Mouse (Mus musculus) intestine, embryonic 16.5 days (tissue): ENCODE results near the gene Hist1h1t. TPM values are rescaled to one million over a fixed set of nuclear protein-coding genes. Genes with fewer than 3 reads are reported as not detected.

Experiments used
- ATAC-seq: fragments of 200-750 bp; cut with Nextera tagmentation; 2 replicates; pipeline ENCODE4 v1.8.0; 2017; ENCODE audit warnings: moderate TSS enrichment, moderate library complexity
- H3K27ac ChIP-seq: fragments of 300-500 bp; sonication (generic); 2 replicates; pipeline ENCODE4 v1.5.1; 2014; ENCODE audit warnings: mild to moderate bottlenecking, low read length
- H3K27me3 ChIP-seq: fragments of 300-500 bp; sonication (generic); replicated peaks from 2 replicates; pipeline ENCODE4 v1.6.1; 2014; ENCODE audit warnings: low read length, control low read depth, mixed read lengths; ENCODE audit not compliant: control insufficient read depth, insufficient read depth
- H3K36me3 ChIP-seq: fragments of 300-500 bp; sonication (generic); 2 replicates; pipeline ENCODE4 v1.6.1; 2014; ENCODE audit warnings: low read length, control low read depth; ENCODE audit not compliant: control insufficient read depth, insufficient read depth
- H3K4me1 ChIP-seq: fragments of 300-500 bp; sonication (generic); 2 replicates; pipeline ENCODE4 v1.6.1; 2014; ENCODE audit warnings: low read length, control low read depth, mixed read lengths; ENCODE audit not compliant: control insufficient read depth, insufficient read depth
- H3K4me2 ChIP-seq: fragments of 300-500 bp; sonication (generic); 2 replicates; pipeline ENCODE4 v1.6.1; 2014; ENCODE audit warnings: low read depth, low read length, control low read depth
- H3K4me3 ChIP-seq: fragments of 300-500 bp; sonication (generic); 2 replicates; pipeline ENCODE4 v1.5.1; 2014; ENCODE audit warnings: mild to moderate bottlenecking, low read length
- H3K9ac ChIP-seq: fragments of 300-500 bp; sonication (generic); 2 replicates; pipeline ENCODE4 v1.6.1; 2014; ENCODE audit warnings: low read depth, low read length
- H3K9me3 ChIP-seq: fragments of 300-500 bp; sonication (generic); 2 replicates; pipeline ENCODE4 v1.6.1; 2016; ENCODE audit warnings: low read length, control low read depth; ENCODE audit not compliant: control insufficient read depth
- WGBS: fragments of 180-500 bp; shearing (Covaris S2); extraction: QIAGEN DNeasy Blood & Tissue Kit; methylation state at CpG from one replicate; pipeline ENCODE4 v1.1.7; 2014; 5-methylcytosine and 5-hydroxymethylcytosine counted together
- polyA plus RNA-seq: library from polyadenylated mRNA; unstranded; fragments of >200 nt; fragmentation: Nextera tagmentation; extraction: Ambion mirVana; gene quantifications from 2 replicates; pipeline ENCODE4 v1.2.1, GENCODE M21; 2015

Gene Hist1h1t
- polyA plus RNA-seq, 1 experiment from 2014 or later: 0.15 TPM

DNA sequence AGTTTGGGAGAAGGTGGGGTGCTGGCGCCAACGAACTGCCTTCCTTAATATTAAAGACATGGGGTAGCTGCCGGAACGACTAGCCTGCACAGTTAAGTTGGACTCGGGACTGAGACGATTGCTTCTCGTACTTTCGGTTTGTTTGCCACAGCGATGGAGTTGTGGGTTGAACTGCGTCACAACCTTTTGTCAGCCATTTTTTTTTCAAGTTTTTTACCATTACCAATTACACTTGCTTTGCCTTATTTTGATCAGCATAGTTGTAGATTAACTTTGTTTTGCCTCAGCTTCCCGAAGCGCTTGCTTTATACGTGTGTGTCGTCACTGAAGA is 44.3 kb downstream of the Hist1h1t start:
- no peak for ATAC-seq

DNA sequence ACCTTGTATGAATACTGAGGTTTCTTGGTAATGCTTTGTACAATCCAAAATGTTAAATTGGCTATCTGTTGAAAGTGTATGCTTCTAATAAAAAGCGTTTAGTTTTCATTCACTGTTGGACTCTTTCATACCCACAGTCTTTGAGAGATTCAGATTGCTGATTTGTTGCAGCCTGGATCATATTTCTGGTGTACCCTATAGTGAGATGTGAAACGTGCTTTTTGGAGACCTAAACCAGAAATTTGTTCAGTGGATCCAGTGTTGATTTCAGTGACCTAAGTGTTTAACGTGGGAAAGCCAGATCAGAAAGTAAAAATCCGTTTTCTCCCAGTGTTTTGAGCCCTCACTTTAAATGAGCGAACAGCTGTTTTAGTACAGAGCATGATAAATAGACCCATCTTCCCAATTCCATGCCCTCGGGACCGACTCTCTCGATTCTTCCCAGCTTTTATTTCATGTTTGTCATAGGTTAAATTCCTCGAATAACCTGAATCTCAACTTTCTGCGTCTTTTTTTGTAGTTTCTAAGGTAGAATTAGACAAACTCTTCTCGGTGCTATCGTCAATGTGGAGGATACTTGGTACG is 44.7 kb downstream of the Hist1h1t start:
- Histone ChIP-seq H3K9ac (peak overlapping the region; percentile 94), H3K27me3 (no peaks in the 10 kb centered on the region), H3K4me3 (peak overlapping the region; percentile 61), H3K27ac (peak overlapping the region; percentile 99), H3K9me3 (no peaks in the 10 kb centered on the region), H3K4me1 (peaks cover 5% of the 10 kb centered on the region), H3K36me3 (no peaks in the 10 kb centered on the region), H3K4me2 (peak overlapping the region; percentile 91)
- 15% methylated on average over 13 of the region's 13 CpGs for WGBS
- no peak for ATAC-seq

More for the DNA sequence above, 44.3 kb downstream of the Hist1h1t start:
- WGBS: under 1% methylated on average over 14 of the region's 14 CpGs
- H3K36me3 ChIP-seq: no peaks in the 10 kb centered on the region
- H3K27ac ChIP-seq: peak overlapping the region; percentile 99
- no peaks in the 10 kb centered on the region for H3K9me3 ChIP-seq
- peaks cover 5% of the 10 kb centered on the region for H3K4me1 ChIP-seq
- H3K4me2 ChIP-seq: peak overlapping the region; percentile 91
- H3K4me3 ChIP-seq: peak overlapping the region; percentile 61
- H3K27me3 ChIP-seq: no peaks in the 10 kb centered on the region
- H3K9ac ChIP-seq: peak overlapping the region; percentile 94

GRCm38 (mm10) chr13:23740910-23741309 is 45.3 kb downstream of the Hist1h1t start:
- ATAC-seq: no peak
- Histone ChIP-seq H3K9me3 (no peaks in the 10 kb centered on the region), H3K4me3 (peak overlapping the region; percentile 61; the same call in 1 of the 2 replicates), H3K9ac (no peak overlapping the region), H3K4me2 (peak overlapping the region; percentile 91), H3K36me3 (no peaks in the 10 kb centered on the region), H3K27me3 (no peaks in the 10 kb centered on the region), H3K27ac (no peak overlapping the region), H3K4me1 (peaks cover 5% of the 10 kb centered on the region)
- WGBS: 70% methylated on average over 5 of the region's 5 CpGs

GRCm38 (mm10) chr13:23742007-23742406 is 46.4 kb downstream of the Hist1h1t start:
- no peak overlapping the region for H3K4me3 ChIP-seq
- peaks cover 6% of the 10 kb centered on the region for H3K4me1 ChIP-seq
- no peak overlapping the region for H3K4me2 ChIP-seq
- no peaks in the 10 kb centered on the region for H3K36me3 ChIP-seq
- no peak for ATAC-seq
- no peak overlapping the region; the same call in 1 of the 2 replicates for H3K9ac ChIP-seq
- peak overlapping the region; percentile 45; the same call in 1 of the 2 replicates for H3K27ac ChIP-seq
- no peaks in the 10 kb centered on the region for H3K27me3 ChIP-seq
- H3K9me3 ChIP-seq: no peaks in the 10 kb centered on the region

DNA sequence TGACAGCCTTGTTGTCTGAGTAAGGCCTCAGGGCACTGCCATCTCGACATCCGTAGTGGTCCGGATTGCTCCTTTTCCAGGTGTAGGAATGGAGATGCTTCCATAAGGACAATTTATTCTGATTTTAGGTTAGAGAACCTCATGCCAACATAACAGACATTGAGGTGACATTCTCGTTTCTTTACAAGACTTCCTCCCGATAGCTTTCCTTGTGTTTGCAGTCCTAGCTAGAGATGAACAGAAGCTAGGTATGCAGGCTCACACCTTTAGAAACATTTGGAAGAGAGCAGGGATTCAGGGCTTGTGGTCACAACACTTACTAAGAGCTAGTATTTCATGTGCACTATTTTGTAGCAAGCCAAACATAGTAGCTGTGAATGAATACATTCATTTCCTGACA is 47.6 kb downstream of the Hist1h1t start:
- H3K9ac ChIP-seq: no peak overlapping the region
- no peaks in the 10 kb centered on the region for H3K27me3 ChIP-seq
- H3K4me2 ChIP-seq: no peak overlapping the region
- H3K27ac ChIP-seq: no peak overlapping the region
- 79% methylated on average over 5 of the region's 5 CpGs for WGBS
- H3K4me3 ChIP-seq: no peak overlapping the region
- H3K9me3 ChIP-seq: no peaks in the 10 kb centered on the region
- no peak for ATAC-seq
- peaks cover 9% of the 10 kb centered on the region for H3K4me1 ChIP-seq
- no peaks in the 10 kb centered on the region for H3K36me3 ChIP-seq

GRCm38 (mm10) chr13:23743963-23744362 is 48.3 kb downstream of the Hist1h1t start:
- ATAC-seq: no peak
- no peaks in the 10 kb centered on the region for H3K9me3 ChIP-seq
- H3K4me3 ChIP-seq: 0 out of 2 replicates have a peak overlapping the region, but pooled peaks have one; percentile 1
- no peak overlapping the region for H3K9ac ChIP-seq
- H3K4me2 ChIP-seq: peak overlapping the region; percentile 45; the same call in 1 of the 2 replicates
- no peaks in the 10 kb centered on the region for H3K36me3 ChIP-seq
- WGBS: 36% methylated on average over 4 of the region's 4 CpGs
- peak overlapping the region; percentile 26; the same call in 1 of the 2 replicates for H3K27ac ChIP-seq
- H3K27me3 ChIP-seq: no peaks in the 10 kb centered on the region
- peaks cover 9% of the 10 kb centered on the region for H3K4me1 ChIP-seq

DNA sequence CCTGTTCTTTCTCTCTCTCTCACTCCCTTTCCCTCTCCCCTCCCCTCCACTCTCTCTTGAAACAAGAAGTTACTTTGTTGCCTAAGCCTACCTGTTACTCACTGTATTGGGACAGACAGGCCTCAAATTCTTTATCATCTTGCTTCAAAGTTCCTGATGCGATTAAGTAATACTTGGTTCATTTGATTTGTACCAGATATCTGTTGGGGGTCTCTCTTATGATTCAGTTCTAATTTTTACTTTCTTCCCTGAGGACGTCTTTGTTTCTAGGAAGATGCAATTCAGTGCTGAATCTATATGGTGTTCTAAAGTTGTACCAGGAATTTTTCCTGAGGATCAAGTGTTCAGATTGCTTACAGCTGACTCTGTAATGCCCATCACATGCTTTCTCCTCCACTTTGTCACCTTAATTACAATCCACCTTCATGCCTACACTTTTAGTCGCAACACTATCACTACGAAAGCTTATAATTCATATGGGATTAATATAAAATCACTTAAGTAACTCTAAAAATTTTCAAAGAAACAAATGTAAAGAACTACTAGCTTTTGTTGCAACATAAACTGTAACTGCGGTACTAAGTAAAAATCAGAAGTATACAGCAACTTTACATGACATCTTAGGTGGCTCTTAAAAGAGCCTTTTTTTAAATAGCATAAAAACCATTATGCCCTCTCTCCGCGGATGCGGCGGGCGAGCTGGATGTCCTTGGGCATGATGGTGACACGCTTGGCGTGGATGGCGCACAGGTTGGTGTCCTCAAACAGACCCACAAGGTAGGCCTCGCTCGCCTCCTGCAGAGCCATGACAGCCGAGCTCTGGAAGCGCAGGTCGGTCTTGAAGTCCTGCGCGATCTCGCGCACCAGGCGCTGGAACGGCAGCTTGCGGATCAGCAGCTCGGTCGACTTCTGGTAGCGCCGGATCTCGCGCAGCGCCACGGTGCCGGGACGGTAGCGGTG is 49.1 kb downstream of the Hist1h1t start:
- Histone ChIP-seq H3K36me3 (no peaks in the 10 kb centered on the region), H3K4me1 (peaks cover 9% of the 10 kb centered on the region), H3K27ac (peak overlapping the region; percentile 75), H3K9ac (peak overlapping the region; percentile 60), H3K4me2 (peak overlapping the region; percentile 48), H3K9me3 (no peaks in the 10 kb centered on the region), H3K4me3 (peak overlapping the region; percentile 45), H3K27me3 (no peaks in the 10 kb centered on the region)
- 2% methylated on average over 17 of the region's 36 CpGs for WGBS
- no peak for ATAC-seq

- WGBS: under 1% methylated on average over 23 of the region's 28 CpGs
- Histone ChIP-seq H3K4me1 (peaks cover 9% of the 10 kb centered on the region), H3K9ac (peak within 1 kb of the TSS; percentile 75), H3K4me3 (peak within 1 kb of the TSS; percentile 48), H3K27ac (peak within 1 kb of the TSS; percentile 100), H3K4me2 (peak within 1 kb of the TSS; percentile 58), H3K36me3 (no peaks in the 10 kb centered on the region), H3K9me3 (no peaks in the 10 kb centered on the region), H3K27me3 (no peaks in the 10 kb centered on the region)
- peak; percentile 65 for ATAC-seq
These were observed 50.0 kb downstream of the Hist1h1t start, which contains the start of gene Hist1h3c for GRCm38 (mm10) chr13:23745381-23746161. Gene Hist1h3c, minus strand, starts transcription at chr13:23745602.
